In the genomic region with DNA sequence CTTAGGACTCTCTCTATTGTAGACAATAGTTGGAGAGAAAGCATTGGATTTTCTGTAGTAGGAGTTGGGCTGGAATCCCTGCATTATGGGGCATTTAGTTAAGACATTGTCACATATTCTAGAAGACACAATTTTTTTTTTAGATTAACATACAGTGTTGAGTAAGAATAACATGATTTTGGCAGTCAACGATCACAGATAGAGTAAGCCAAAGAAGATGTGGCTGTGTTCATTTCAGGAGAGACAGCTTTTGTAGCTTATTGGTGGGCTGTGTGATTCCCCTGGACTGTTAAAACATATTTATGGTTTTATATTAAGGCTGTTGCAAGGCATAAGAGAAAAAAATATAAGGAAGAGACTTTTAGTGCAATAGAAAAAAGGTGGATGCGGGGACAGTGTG, we compare ENCODE assay signal across 18 mouse cellular contexts.
"Had no signal": no experiment of that assay in that cellular context is flagged by ENCODE, and none has a peak within 500 bp of the region (broad histone marks: within the 10 kb centered on the region; RNA-seq: fewer than 3 reads in every experiment).

No protein-coding gene starts in this region.

- H3K4me2 ChIP-seq: lung, embryonic 14.5 days; midbrain, embryonic 13.5 days; neural tube, embryonic 13.5 days; neural tube, embryonic 15.5 days had no signal

- H3K9ac ChIP-seq: lung, embryonic 14.5 days; midbrain, embryonic 13.5 days; neural tube, embryonic 13.5 days; neural tube, embryonic 15.5 days had no signal

- H3K4me1 ChIP-seq: midbrain, embryonic 13.5 days; neural tube, embryonic 13.5 days; neural tube, embryonic 15.5 days had no signal

- H3K4me3 ChIP-seq: midbrain, embryonic 10.5 days; midbrain, embryonic 13.5 days; myocyte; neural tube, embryonic 13.5 days; neural tube, embryonic 15.5 days had no signal

- H3K9me3 ChIP-seq: midbrain, embryonic 10.5 days; midbrain, embryonic 13.5 days; neural tube, embryonic 13.5 days; neural tube, embryonic 15.5 days had no signal

- H3K27me3 ChIP-seq: midbrain, embryonic 13.5 days; neural tube, embryonic 13.5 days; neural tube, embryonic 15.5 days had no signal

- ATAC-seq: midbrain, embryonic 13.5 days; midbrain, embryonic 16.5 days had no signal

- H3K36me3 ChIP-seq: midbrain, embryonic 10.5 days; midbrain, embryonic 13.5 days; neural tube, embryonic 13.5 days; neural tube, embryonic 15.5 days had no signal

- H3K27ac ChIP-seq: midbrain, embryonic 10.5 days; midbrain, embryonic 13.5 days; neural tube, embryonic 13.5 days; neural tube, embryonic 15.5 days had no signal

- DNase-seq: lung, adult 18-20 months; lung, embryonic 14.5 days; lung, postnatal 10 days; lung, postnatal 4 days; retina, postnatal 1 day; right cerebral cortex, adult 18-20 months; right cerebral cortex, postnatal 25 days; right cerebral cortex, postnatal 4 days; spleen, adult 18-20 months; thymus, adult 2 months; thymus, postnatal 25 days; thymus, postnatal 4 days had no signal
